Mouse (Mus musculus) hindbrain, postnatal 0 days (tissue): ENCODE measurements at regions not wholly inside any gene's neighbourhood (a gene's known extent, or its start where the extent isn't known, plus 50 kb on each side); places are given as distances from the start of the nearest gene placed in this dataset.

Experiments used
- ATAC-seq: fragments of 200-750 bp; cut with Nextera tagmentation; 2 replicates; pipeline ENCODE4 v1.8.0; 2017; ENCODE audit warnings: mild to moderate bottlenecking, moderate TSS enrichment, moderate library complexity
- DNase-seq: peaks from one replicate; pipeline ENCODE4 v3.0.0-alpha.2; 2015; ENCODE audit warnings: low spot score
- H3K27ac ChIP-seq: fragments of 300-500 bp; sonication (generic); 2 replicates; pipeline ENCODE4 v1.5.1; 2014; ENCODE audit warnings: mild to moderate bottlenecking
- H3K27me3 ChIP-seq: fragments of 300-500 bp; sonication (generic); 2 replicates; pipeline ENCODE4 v1.6.1; 2014; ENCODE audit warnings: low read length, mixed read lengths; ENCODE audit not compliant: insufficient read depth
- H3K36me3 ChIP-seq: fragments of 300-500 bp; sonication (generic); 2 replicates; pipeline ENCODE4 v1.6.1; 2014; ENCODE audit warnings: low read length, mixed read lengths; ENCODE audit not compliant: insufficient read depth
- H3K4me1 ChIP-seq: fragments of 300-500 bp; sonication (generic); 2 replicates; pipeline ENCODE4 v1.6.1; 2014; ENCODE audit warnings: antibody characterized with exemption, low read length, mixed read lengths; ENCODE audit not compliant: insufficient read depth
- H3K4me2 ChIP-seq: fragments of 300-500 bp; sonication (generic); 2 replicates; pipeline ENCODE4 v1.6.1; 2014; ENCODE audit warnings: low read depth, mild to moderate bottlenecking, low read length, moderate library complexity, mixed read lengths
- H3K4me3 ChIP-seq: fragments of 300-500 bp; sonication (generic); 2 replicates; pipeline ENCODE4 v1.5.1; 2014; ENCODE audit warnings: low read length
- H3K9ac ChIP-seq: fragments of 300-500 bp; sonication (generic); replicated peaks from 2 replicates; pipeline ENCODE4 v1.6.1; 2014; ENCODE audit warnings: mild to moderate bottlenecking, low read length, moderate library complexity, mixed read lengths
- H3K9me3 ChIP-seq: fragments of 300-500 bp; sonication (generic); 2 replicates; pipeline ENCODE4 v1.6.1; 2016; ENCODE audit warnings: low read length, mixed read lengths
- CTCF ChIP-seq: IDR thresholded peaks from 2 replicates; pipeline ENCODE4 v1.5.1; 2016; ENCODE audit warnings: antibody characterized with exemption, control low read depth, low read depth
- WGBS: fragments of 180-500 bp; shearing (Covaris S2); extraction: QIAGEN DNeasy Blood & Tissue Kit; methylation state at CpG from one replicate; pipeline ENCODE4 v1.1.7; 2014; 5-methylcytosine and 5-hydroxymethylcytosine counted together

GRCm38 (mm10) chr8:6456553-6457180 lies 1351.5 kb upstream of the Slc10a2 start:
- Histone ChIP-seq H3K9ac (no peak overlapping the region), H3K4me1 (no peaks in the 10 kb centered on the region), H3K4me2 (no peak overlapping the region), H3K27ac (no peak overlapping the region), H3K27me3 (no peaks in the 10 kb centered on the region), H3K36me3 (no peaks in the 10 kb centered on the region), H3K4me3 (no peak overlapping the region), H3K9me3 (no peaks in the 10 kb centered on the region)
- ATAC-seq: no peak
- no peak for DNase-seq
- WGBS: 58% methylated on average over 3 of the region's 3 CpGs
- no peak for TF ChIP-seq CTCF

GRCm38 (mm10) chr8:6448301-6448700 lies 1343.2 kb upstream of the Slc10a2 start:
- DNase-seq: no peak
- no peak overlapping the region for H3K9ac ChIP-seq
- no peak overlapping the region for H3K27ac ChIP-seq
- H3K9me3 ChIP-seq: no peaks in the 10 kb centered on the region
- no peak overlapping the region for H3K4me2 ChIP-seq
- TF ChIP-seq CTCF: no peak
- WGBS: 40% methylated on average over 6 of the region's 6 CpGs
- H3K4me3 ChIP-seq: no peak overlapping the region
- no peaks in the 10 kb centered on the region for H3K4me1 ChIP-seq
- H3K36me3 ChIP-seq: no peaks in the 10 kb centered on the region
- no peaks in the 10 kb centered on the region for H3K27me3 ChIP-seq
- ATAC-seq: no peak

GRCm38 (mm10) chr8:6439069-6439468 lies 1333.9 kb upstream of the Slc10a2 start:
- ATAC-seq (no peak), DNase-seq (peak; percentile 20)

More at GRCm38 (mm10) chr8:6439069-6439468, 1333.9 kb upstream of the Slc10a2 start:
- Histone ChIP-seq H3K27me3 (no peaks in the 10 kb centered on the region), H3K4me2 (no peak overlapping the region), H3K9me3 (no peaks in the 10 kb centered on the region), H3K4me3 (no peak overlapping the region), H3K27ac (no peak overlapping the region), H3K9ac (no peak overlapping the region), H3K4me1 (no peaks in the 10 kb centered on the region), H3K36me3 (no peaks in the 10 kb centered on the region)
- 55% methylated on average over 4 of the region's 4 CpGs for WGBS
- no peak for TF ChIP-seq CTCF
